Mouse (Mus musculus): ENCODE measurements around the gene Col5a1. TPM values are rescaled to one million over a fixed set of nuclear protein-coding genes. Genes with fewer than 3 reads are reported as not detected.
A peak's percentile ranks its signal among the peaks of the same experiment; 100 is the strongest.

The Col5a1 gene
- polyA plus RNA-seq, 1 experiment from 2014 or later: 78.1 TPM

DNA sequence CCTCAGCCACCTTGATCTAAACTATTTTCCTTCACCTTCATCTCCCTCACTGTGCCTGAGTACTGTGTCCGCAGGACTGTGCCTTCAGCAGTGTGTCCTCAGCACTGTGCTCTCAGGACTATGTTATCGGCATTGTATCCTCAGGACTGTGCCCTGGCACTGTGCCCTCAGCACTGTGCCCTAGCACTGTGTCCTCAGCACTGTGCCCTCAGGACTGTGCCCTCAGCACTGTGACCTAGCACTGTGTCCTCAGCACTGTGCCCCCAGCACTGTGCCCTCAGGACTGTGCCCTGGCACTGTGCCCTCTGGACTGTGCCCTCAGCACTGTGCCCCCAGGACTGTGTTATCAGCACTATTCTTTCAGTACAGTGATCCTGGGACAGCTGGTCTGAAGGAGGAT, 75.0 kb downstream of the Col5a1 start:
- WGBS: 95% methylated on average over 2 of the region's 2 CpGs

GRCm38 (mm10) chr2:27962406-27962805, 76.2 kb downstream of the Col5a1 start:
- no peaks in the 10 kb centered on the region for H3K27me3 ChIP-seq (replicated peaks; ENCODE audit: control insufficient read depth, insufficient read depth, low read length)
- ATAC-seq: no peak
- WGBS: 82% methylated on average over 3 of the region's 3 CpGs
- no peak overlapping the region for H3K9ac ChIP-seq (ENCODE audit: low read depth, low read length)
- no peak overlapping the region for H3K4me3 ChIP-seq (ENCODE audit: low read length)
- no peak overlapping the region for H3K4me2 ChIP-seq (ENCODE audit: low read depth, low read length)
- no peak overlapping the region for H3K27ac ChIP-seq (ENCODE audit: low read length)
- peaks cover 6% of the 10 kb centered on the region for H3K4me1 ChIP-seq (ENCODE audit: control insufficient read depth, insufficient read depth, low read length)
- no peaks in the 10 kb centered on the region for H3K9me3 ChIP-seq (ENCODE audit: control insufficient read depth, low read length)
- H3K36me3 ChIP-seq (ENCODE audit: control insufficient read depth, insufficient read depth, low read length): no peaks in the 10 kb centered on the region

More for the DNA sequence above, 75.0 kb downstream of the Col5a1 start:
- Histone ChIP-seq H3K27ac (ENCODE audit: low read length) (no peak overlapping the region), H3K4me1 (ENCODE audit: control insufficient read depth, insufficient read depth, low read length) (peaks cover 16% of the 10 kb centered on the region), H3K36me3 (ENCODE audit: control insufficient read depth, insufficient read depth, low read length) (no peaks in the 10 kb centered on the region), H3K4me2 (ENCODE audit: low read depth, low read length) (no peak overlapping the region), H3K9ac (ENCODE audit: low read depth, low read length) (no peak overlapping the region), H3K27me3 (replicated peaks; ENCODE audit: control insufficient read depth, insufficient read depth, low read length) (no peaks in the 10 kb centered on the region), H3K4me3 (ENCODE audit: low read length) (no peak overlapping the region), H3K9me3 (ENCODE audit: control insufficient read depth, low read length) (no peaks in the 10 kb centered on the region)
- no peak for ATAC-seq

DNA sequence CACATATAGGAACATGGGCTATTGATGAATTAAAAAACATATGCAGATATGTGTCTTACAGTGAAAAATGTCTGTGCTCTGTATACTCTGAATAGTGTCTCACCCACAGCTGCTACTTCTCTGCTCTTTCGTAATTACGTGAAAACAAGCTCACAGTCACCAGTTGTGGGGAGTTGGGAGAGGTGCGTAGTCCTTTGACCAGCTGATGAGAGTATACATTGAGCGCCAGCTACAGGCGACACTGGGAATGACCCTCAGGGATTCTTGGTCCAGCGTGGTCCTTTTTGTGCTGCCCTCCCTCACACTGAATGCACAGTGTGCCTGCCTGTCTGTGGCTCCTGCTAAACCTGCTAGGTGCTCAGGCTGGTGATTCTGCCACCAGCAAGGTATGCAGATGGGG, 82.9 kb downstream of the Col5a1 start:
- WGBS: 18% methylated on average over 6 of the region's 6 CpGs
- Histone ChIP-seq H3K27me3 (replicated peaks; ENCODE audit: control insufficient read depth, insufficient read depth, low read length) (no peaks in the 10 kb centered on the region), H3K4me1 (ENCODE audit: control insufficient read depth, insufficient read depth, low read length) (no peaks in the 10 kb centered on the region), H3K9ac (ENCODE audit: low read depth, low read length) (no peak overlapping the region), H3K9me3 (ENCODE audit: control insufficient read depth, low read length) (no peaks in the 10 kb centered on the region), H3K27ac (ENCODE audit: low read length) (no peak overlapping the region), H3K4me3 (ENCODE audit: low read length) (no peak overlapping the region), H3K4me2 (ENCODE audit: low read depth, low read length) (no peak overlapping the region), H3K36me3 (ENCODE audit: control insufficient read depth, insufficient read depth, low read length) (peaks cover 8% of the 10 kb centered on the region; the same call in 1 of the 2 replicates)
- no peak for ATAC-seq

- Histone ChIP-seq H3K4me1 (ENCODE audit: control insufficient read depth, insufficient read depth, low read length) (no peaks in the 10 kb centered on the region), H3K4me2 (ENCODE audit: low read depth, low read length) (no peak overlapping the region), H3K27ac (ENCODE audit: low read length) (no peak overlapping the region), H3K9ac (ENCODE audit: low read depth, low read length) (no peak overlapping the region), H3K36me3 (ENCODE audit: control insufficient read depth, insufficient read depth, low read length) (peaks cover 11% of the 10 kb centered on the region; the same call in 1 of the 2 replicates), H3K9me3 (ENCODE audit: control insufficient read depth, low read length) (no peaks in the 10 kb centered on the region), H3K4me3 (ENCODE audit: low read length) (no peak overlapping the region), H3K27me3 (replicated peaks; ENCODE audit: control insufficient read depth, insufficient read depth, low read length) (no peaks in the 10 kb centered on the region)
- ATAC-seq: no peak
- 53% methylated on average over 3 of the region's 3 CpGs for WGBS
These were observed 87.6 kb downstream of the Col5a1 start for GRCm38 (mm10) chr2:27973840-27974239.

DNA sequence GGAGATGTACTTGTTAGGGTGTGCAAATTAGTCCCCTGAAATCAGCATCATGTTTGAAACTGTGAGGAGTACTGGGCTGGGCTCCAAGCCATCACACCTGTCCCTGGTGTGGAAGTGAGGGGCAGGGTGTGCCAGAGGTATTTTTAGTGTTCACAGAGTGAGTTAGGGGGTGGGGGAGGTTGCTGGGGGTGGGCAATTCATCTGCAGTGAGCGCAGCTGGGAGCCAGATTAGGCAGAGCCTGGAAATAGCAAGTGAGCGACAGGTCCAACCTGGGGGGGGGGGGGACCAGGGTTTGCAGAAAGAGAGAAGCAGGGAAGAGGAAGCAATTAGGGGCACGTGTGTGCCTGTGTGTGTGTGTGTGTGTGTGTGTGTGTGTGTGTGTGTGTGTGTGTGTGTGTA, 89.6 kb downstream of the Col5a1 start:
- Histone ChIP-seq H3K9me3 (ENCODE audit: control insufficient read depth, low read length) (no peaks in the 10 kb centered on the region), H3K36me3 (ENCODE audit: control insufficient read depth, insufficient read depth, low read length) (peaks cover 11% of the 10 kb centered on the region; the same call in 1 of the 2 replicates), H3K27ac (ENCODE audit: low read length) (no peak overlapping the region), H3K4me2 (ENCODE audit: low read depth, low read length) (no peak overlapping the region), H3K27me3 (replicated peaks; ENCODE audit: control insufficient read depth, insufficient read depth, low read length) (no peaks in the 10 kb centered on the region), H3K9ac (ENCODE audit: low read depth, low read length) (no peak overlapping the region), H3K4me3 (ENCODE audit: low read length) (no peak overlapping the region), H3K4me1 (ENCODE audit: control insufficient read depth, insufficient read depth, low read length) (no peaks in the 10 kb centered on the region)
- no peak for ATAC-seq
- 41% methylated on average over 3 of the region's 3 CpGs for WGBS

GRCm38 (mm10) chr2:27976512-27976911, 90.3 kb downstream of the Col5a1 start:
- H3K9me3 ChIP-seq (ENCODE audit: control insufficient read depth, low read length): no peaks in the 10 kb centered on the region
- no peak overlapping the region for H3K9ac ChIP-seq (ENCODE audit: low read depth, low read length)
- no peak overlapping the region for H3K4me2 ChIP-seq (ENCODE audit: low read depth, low read length)
- no peak overlapping the region for H3K4me3 ChIP-seq (ENCODE audit: low read length)
- H3K36me3 ChIP-seq (ENCODE audit: control insufficient read depth, insufficient read depth, low read length): peaks cover 9% of the 10 kb centered on the region; the same call in 1 of the 2 replicates
- WGBS: 71% methylated on average over 4 of the region's 4 CpGs
- no peak for ATAC-seq
- no peaks in the 10 kb centered on the region for H3K4me1 ChIP-seq (ENCODE audit: control insufficient read depth, insufficient read depth, low read length)
- H3K27ac ChIP-seq (ENCODE audit: low read length): no peak overlapping the region
- no peaks in the 10 kb centered on the region for H3K27me3 ChIP-seq (replicated peaks; ENCODE audit: control insufficient read depth, insufficient read depth, low read length)

DNA sequence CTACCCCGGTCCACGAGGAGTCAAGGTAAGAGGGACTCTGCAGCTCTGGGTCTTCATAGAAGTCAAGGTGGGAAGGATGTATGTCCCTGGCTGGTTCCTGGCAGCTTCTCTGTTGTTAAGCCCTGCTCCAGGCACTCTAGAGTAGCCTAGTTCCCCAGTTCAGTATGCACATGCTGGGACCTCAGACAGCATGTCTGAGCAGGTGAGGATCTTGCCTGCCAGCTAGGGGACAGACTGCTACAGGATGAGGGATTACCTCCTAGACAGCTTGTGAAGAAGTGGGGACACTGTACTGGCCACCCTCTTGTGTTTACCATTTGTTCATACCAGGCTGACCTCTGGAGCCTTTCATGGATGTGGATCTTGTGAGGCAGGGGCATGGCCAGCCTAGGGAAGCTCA, 94.8 kb downstream of the Col5a1 start:
- no peaks in the 10 kb centered on the region for H3K4me1 ChIP-seq (ENCODE audit: control insufficient read depth, insufficient read depth, low read length)
- no peak overlapping the region for H3K4me2 ChIP-seq (ENCODE audit: low read depth, low read length)
- no peak overlapping the region for H3K9ac ChIP-seq (ENCODE audit: low read depth, low read length)
- H3K27ac ChIP-seq (ENCODE audit: low read length): no peak overlapping the region
- WGBS: 87% methylated on average over 2 of the region's 2 CpGs
- H3K4me3 ChIP-seq (ENCODE audit: low read length): no peak overlapping the region
- H3K9me3 ChIP-seq (ENCODE audit: control insufficient read depth, low read length): no peaks in the 10 kb centered on the region
- H3K27me3 ChIP-seq (replicated peaks; ENCODE audit: control insufficient read depth, insufficient read depth, low read length): no peaks in the 10 kb centered on the region
- no peak for ATAC-seq
- 0 out of 2 replicates have a peak, but pooled peaks cover 3% of the 10 kb centered on the region for H3K36me3 ChIP-seq (ENCODE audit: control insufficient read depth, insufficient read depth, low read length)

DNA sequence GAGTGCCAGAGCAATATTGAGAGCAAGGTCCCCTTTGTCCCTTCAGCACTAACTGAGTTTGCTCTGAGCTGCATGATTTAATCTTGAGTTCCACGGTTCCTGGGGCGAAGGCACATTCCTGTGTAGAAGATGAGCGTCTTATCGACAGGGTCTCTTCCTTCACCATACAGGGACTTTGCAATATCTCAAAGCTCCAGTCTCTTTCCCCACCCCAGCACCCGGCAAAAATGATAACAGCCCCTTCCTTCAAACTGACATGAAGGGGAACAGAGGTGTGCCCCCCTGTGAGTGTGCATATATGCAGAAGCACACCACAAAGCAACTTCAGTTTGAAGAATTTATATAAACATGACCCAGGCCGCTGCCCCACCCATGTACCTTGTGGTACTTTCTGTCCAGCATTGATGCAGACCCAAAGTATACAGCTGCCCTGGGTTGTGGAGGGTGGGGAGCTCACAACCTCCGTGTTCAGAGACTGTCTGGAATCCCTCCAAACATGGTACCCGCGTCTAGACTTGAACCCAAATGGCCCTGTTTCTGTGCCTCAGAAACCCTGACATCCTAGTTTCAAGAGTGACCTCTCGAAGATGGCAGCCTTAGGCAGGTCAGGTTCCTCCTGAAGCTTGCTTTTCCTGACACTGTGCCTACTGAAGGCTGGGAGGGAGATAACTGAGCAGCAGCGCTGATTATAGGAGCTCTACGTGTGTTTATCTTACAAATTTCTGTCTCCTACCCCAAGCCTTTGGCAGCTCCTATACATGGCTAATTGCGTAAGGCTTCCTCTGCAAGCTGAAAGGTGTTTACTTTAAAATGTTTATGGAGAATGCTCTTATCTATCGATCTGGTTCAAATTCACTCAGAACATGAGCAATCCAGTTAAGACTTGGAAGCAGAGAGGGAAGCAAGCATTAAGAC, 95.7 kb downstream of the Col5a1 start:
- 49% methylated on average over 14 of the region's 14 CpGs for WGBS
- Histone ChIP-seq H3K27ac (ENCODE audit: low read length) (0 out of 2 replicates have a peak overlapping the region, but pooled peaks have one; percentile 23), H3K27me3 (replicated peaks; ENCODE audit: control insufficient read depth, insufficient read depth, low read length) (no peaks in the 10 kb centered on the region), H3K36me3 (ENCODE audit: control insufficient read depth, insufficient read depth, low read length) (0 out of 2 replicates have a peak, but pooled peaks cover 3% of the 10 kb centered on the region), H3K9me3 (ENCODE audit: control insufficient read depth, low read length) (no peaks in the 10 kb centered on the region), H3K4me3 (ENCODE audit: low read length) (no peak overlapping the region), H3K4me2 (ENCODE audit: low read depth, low read length) (no peak overlapping the region), H3K4me1 (ENCODE audit: control insufficient read depth, insufficient read depth, low read length) (no peaks in the 10 kb centered on the region), H3K9ac (ENCODE audit: low read depth, low read length) (no peak overlapping the region)
- ATAC-seq: peak; percentile 80

GRCm38 (mm10) chr2:27983093-27983492, 96.9 kb downstream of the Col5a1 start:
- H3K4me1 ChIP-seq (ENCODE audit: control insufficient read depth, insufficient read depth, low read length): no peaks in the 10 kb centered on the region
- H3K9me3 ChIP-seq (ENCODE audit: control insufficient read depth, low read length): no peaks in the 10 kb centered on the region
- no peaks in the 10 kb centered on the region for H3K27me3 ChIP-seq (replicated peaks; ENCODE audit: control insufficient read depth, insufficient read depth, low read length)
- no peak overlapping the region for H3K27ac ChIP-seq (ENCODE audit: low read length)
- no peak overlapping the region for H3K4me3 ChIP-seq (ENCODE audit: low read length)
- no peak overlapping the region for H3K9ac ChIP-seq (ENCODE audit: low read depth, low read length)
- H3K4me2 ChIP-seq (ENCODE audit: low read depth, low read length): no peak overlapping the region
- no peak for ATAC-seq
- no peaks in the 10 kb centered on the region for H3K36me3 ChIP-seq (ENCODE audit: control insufficient read depth, insufficient read depth, low read length)

Measured in intestine, embryonic 16.5 days (tissue).